Mouse (Mus musculus) testis, adult 2 months (tissue): ENCODE measurements around the gene Klhl7.

Source experiments
- CTCF ChIP-seq: fragments of 200-500 bp; IDR thresholded peaks from 2 replicates; pipeline ENCODE4 v1.5.1; 2012; ENCODE audit warnings: low read depth, mild to moderate bottlenecking, inconsistent platforms, low read length, moderate library complexity; ENCODE audit not compliant: control insufficient read depth, insufficient read depth, insufficient replicate concordance
- POLR2A ChIP-seq: fragments of 200-500 bp; IDR thresholded peaks from 2 replicates; pipeline ENCODE4 v1.6.1; 2012; ENCODE audit warnings: low read depth, mild to moderate bottlenecking, inconsistent platforms, low read length, moderate library complexity; ENCODE audit not compliant: control insufficient read depth

DNA sequence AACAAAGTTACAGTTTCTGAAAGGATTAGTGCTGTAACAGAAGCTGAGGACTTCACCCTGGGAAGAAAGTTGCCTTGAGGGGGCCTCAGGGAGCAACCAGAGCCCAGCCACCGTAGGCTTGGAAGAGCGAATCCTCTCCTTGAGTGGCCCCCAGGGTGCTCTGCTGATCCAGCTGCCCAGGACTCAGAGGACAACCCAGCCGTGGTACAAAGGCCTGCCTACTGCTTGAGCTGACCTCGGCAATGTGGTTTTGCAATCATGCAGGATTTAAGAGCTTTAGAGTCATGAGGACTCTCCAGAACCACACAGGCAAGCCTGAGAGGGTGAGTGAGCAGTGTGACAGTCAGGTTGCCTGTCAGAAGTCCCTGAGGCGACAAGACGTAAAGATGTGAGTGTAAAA, 28.4 kb upstream of the Klhl7 start:
- TF ChIP-seq CTCF, result no peak
- TF ChIP-seq POLR2A, result no peak
